Mouse (Mus musculus) ovary, postnatal 10 days (tissue): Measurements from ENCODE around the gene Gm16223.

ENCODE experiments used
- DNase-seq: peaks from one replicate; pipeline ENCODE4 v3.0.0; 2022; ENCODE audit warnings: low spot score

The Gm16223 gene

GRCm38 (mm10) chr5:42067476-42068187 lies at the start of gene Gm16223:
Gene Gm16223, plus strand, starts transcription at chr5:42067960.
- DNase-seq = no peak

GRCm38 (mm10) chr5:42022029-42022428 lies 45.7 kb upstream of the Gm16223 start:
- no peak for DNase-seq

GRCm38 (mm10) chr5:42023521-42023920 lies 44.2 kb upstream of the Gm16223 start:
- DNase-seq = no peak

GRCm38 (mm10) chr5:42036388-42037082 lies 31.2 kb upstream of the Gm16223 start:
- DNase-seq = no peak

- DNase-seq = no peak
These were observed 13.1 kb upstream of the Gm16223 start for GRCm38 (mm10) chr5:42054636-42055035.

GRCm38 (mm10) chr5:42055151-42055550 lies 12.6 kb upstream of the Gm16223 start:
- no peak for DNase-seq

GRCm38 (mm10) chr5:42065090-42065489 lies 2.7 kb upstream of the Gm16223 start:
- DNase-seq = no peak

- no peak for DNase-seq
These were observed 685 bp upstream of the Gm16223 start for GRCm38 (mm10) chr5:42067075-42067474.

- DNase-seq = no peak
These were observed 424 bp downstream of the Gm16223 start for GRCm38 (mm10) chr5:42068188-42068579.

- DNase-seq = no peak
These were observed 49.0 kb downstream of the Gm16223 start for GRCm38 (mm10) chr5:42116586-42117346.

- DNase-seq = no peak
These were observed 57.8 kb downstream of the Gm16223 start for GRCm38 (mm10) chr5:42125562-42125961.

- DNase-seq = no peak
These were observed 87.9 kb downstream of the Gm16223 start for GRCm38 (mm10) chr5:42155626-42156025.

- DNase-seq = no peak
These were observed 97.0 kb downstream of the Gm16223 start for GRCm38 (mm10) chr5:42164731-42165130.

- DNase-seq = no peak
These were observed 98.6 kb downstream of the Gm16223 start for GRCm38 (mm10) chr5:42166311-42166710.

GRCm38 (mm10) chr5:42168071-42168470 lies 100.3 kb downstream of the Gm16223 start:
- no peak for DNase-seq

- no peak for DNase-seq
These were observed 101.0 kb downstream of the Gm16223 start for GRCm38 (mm10) chr5:42168785-42169184.

GRCm38 (mm10) chr5:42174109-42174508 lies 106.3 kb downstream of the Gm16223 start:
- no peak for DNase-seq

GRCm38 (mm10) chr5:42175424-42175823 lies 107.7 kb downstream of the Gm16223 start:
- DNase-seq = no peak

- DNase-seq = no peak
These were observed 130.7 kb downstream of the Gm16223 start for GRCm38 (mm10) chr5:42198493-42198892.

- DNase-seq = no peak
These were observed 139.8 kb downstream of the Gm16223 start for GRCm38 (mm10) chr5:42207456-42208122.

GRCm38 (mm10) chr5:42211554-42212338 lies 144.0 kb downstream of the Gm16223 start:
- no peak for DNase-seq
